Mouse (Mus musculus) limb, embryonic 10.5 days (tissue): ENCODE data around the gene Itga4. TPM values are rescaled to one million over a fixed set of nuclear protein-coding genes. Genes with fewer than 3 reads are reported as not detected.

Experiments used
- DNase-seq: peaks from one replicate; pipeline ENCODE4 v3.0.0-alpha.2; 2017; ENCODE audit warnings: low spot score
- H3K27ac ChIP-seq: fragments of 300-500 bp; sonication (generic); 2 replicates; pipeline ENCODE4 v1.5.1; 2016; ENCODE audit warnings: mild to moderate bottlenecking
- H3K27me3 ChIP-seq: fragments of 300-500 bp; sonication (generic); 2 replicates; pipeline ENCODE4 v1.6.1; 2016; ENCODE audit warnings: low read depth, mild to moderate bottlenecking; ENCODE audit not compliant: poor library complexity, severe bottlenecking
- H3K36me3 ChIP-seq: fragments of 300-500 bp; sonication (generic); 2 replicates; pipeline ENCODE4 v1.6.1; 2016; ENCODE audit warnings: mild to moderate bottlenecking, moderate library complexity
- H3K4me1 ChIP-seq: fragments of 300-500 bp; sonication (generic); 2 replicates; pipeline ENCODE4 v1.6.1; 2016
- H3K4me3 ChIP-seq: fragments of 300-500 bp; sonication (generic); 2 replicates; pipeline ENCODE4 v1.5.1; 2016; ENCODE audit warnings: mild to moderate bottlenecking, moderate library complexity
- H3K9me3 ChIP-seq: fragments of 300-500 bp; sonication (generic); replicated peaks from 2 replicates; pipeline ENCODE4 v1.6.1; 2016; ENCODE audit warnings: mild to moderate bottlenecking
- WGBS: fragments of 180-500 bp; shearing (Covaris S2); methylation state at CpG from one replicate; pipeline ENCODE4 v1.1.7; 2016; 5-methylcytosine and 5-hydroxymethylcytosine counted together
- polyA plus RNA-seq: library from polyadenylated mRNA; unstranded; fragments of >200 nt; fragmentation: Nextera tagmentation; extraction: Ambion mirVana; gene quantifications from 2 replicates; pipeline ENCODE4 v1.2.1, GENCODE M21; 2016

Itga4 gene
- polyA plus RNA-seq, 1 experiment from 2014 or later = 5.2 TPM

DNA sequence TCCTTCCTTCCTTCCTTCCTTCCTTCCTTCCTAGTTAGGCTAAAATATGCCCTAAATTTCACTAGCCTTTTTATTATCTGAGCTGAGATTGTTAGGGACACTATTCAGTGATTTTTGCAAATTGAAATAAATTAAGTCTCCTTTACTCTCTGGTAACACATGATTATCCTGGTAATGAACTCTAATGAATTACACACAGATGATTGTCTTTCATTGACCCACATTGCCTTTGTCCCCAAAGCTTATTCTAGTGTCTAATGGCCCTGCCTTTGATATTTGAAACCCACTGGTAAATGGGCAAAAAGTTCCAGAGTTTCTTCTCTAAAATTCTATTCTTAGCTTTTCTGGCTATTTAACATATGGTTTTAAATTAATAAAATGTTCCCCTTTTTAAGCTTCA is 23.4 kb downstream of the Itga4 start:
- H3K27me3 ChIP-seq = no peaks in the 10 kb centered on the region
- no peak for DNase-seq
- H3K36me3 ChIP-seq = no peaks in the 10 kb centered on the region
- H3K4me3 ChIP-seq = no peak overlapping the region
- no peak overlapping the region for H3K27ac ChIP-seq
- H3K4me1 ChIP-seq = no peaks in the 10 kb centered on the region
- no peaks in the 10 kb centered on the region for H3K9me3 ChIP-seq

DNA sequence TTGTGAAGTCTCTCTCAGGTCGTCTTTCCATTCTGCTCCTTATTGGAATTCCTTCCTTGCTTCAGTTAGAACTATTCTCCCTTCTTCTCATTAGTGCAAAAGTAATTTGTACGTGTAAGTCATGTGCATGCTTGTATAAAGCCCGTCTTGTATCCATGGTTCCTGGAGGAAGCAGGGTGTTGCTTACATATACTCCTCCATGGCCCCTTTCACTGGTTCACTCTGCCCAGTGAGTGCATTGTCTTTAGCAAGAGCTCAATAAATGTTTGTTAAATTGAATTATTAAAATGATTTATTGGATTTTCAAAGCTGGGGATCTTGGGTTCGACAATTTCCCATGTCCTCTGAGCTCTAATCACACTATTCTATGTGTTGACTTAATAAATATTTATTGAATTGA is 29.0 kb downstream of the Itga4 start:
- WGBS = 88% methylated on average over 4 of the region's 4 CpGs
- H3K27me3 ChIP-seq = no peaks in the 10 kb centered on the region
- no peaks in the 10 kb centered on the region for H3K36me3 ChIP-seq
- H3K4me1 ChIP-seq = no peaks in the 10 kb centered on the region
- H3K4me3 ChIP-seq = no peak overlapping the region
- H3K9me3 ChIP-seq = no peaks in the 10 kb centered on the region
- no peak overlapping the region for H3K27ac ChIP-seq
- no peak for DNase-seq

DNA sequence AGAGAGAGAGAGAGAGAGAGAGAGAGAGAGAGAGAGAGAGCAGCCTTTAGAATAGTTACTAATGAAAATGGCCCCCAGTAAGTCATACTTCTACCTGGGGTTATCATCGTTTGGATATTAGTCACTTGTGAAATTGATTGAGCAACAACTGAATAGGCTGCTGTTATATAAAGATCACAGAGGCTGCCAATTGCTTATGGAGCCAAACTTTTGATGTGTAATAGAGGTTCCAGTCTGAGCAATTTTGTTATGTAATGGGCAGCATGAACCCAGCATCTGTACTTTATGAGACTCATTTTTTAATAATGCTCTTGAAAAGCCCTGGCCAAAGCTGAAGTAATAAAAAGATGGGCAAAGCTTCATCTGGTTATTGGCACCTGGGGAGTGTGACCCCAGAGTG is 34.9 kb downstream of the Itga4 start:
- H3K9me3 ChIP-seq = no peaks in the 10 kb centered on the region
- 83% methylated on average over 1 of the region's 1 CpGs for WGBS
- H3K4me1 ChIP-seq = peaks cover 8% of the 10 kb centered on the region
- H3K4me3 ChIP-seq = no peak overlapping the region
- no peaks in the 10 kb centered on the region for H3K36me3 ChIP-seq
- no peak for DNase-seq
- no peak overlapping the region for H3K27ac ChIP-seq
- H3K27me3 ChIP-seq = no peaks in the 10 kb centered on the region

DNA sequence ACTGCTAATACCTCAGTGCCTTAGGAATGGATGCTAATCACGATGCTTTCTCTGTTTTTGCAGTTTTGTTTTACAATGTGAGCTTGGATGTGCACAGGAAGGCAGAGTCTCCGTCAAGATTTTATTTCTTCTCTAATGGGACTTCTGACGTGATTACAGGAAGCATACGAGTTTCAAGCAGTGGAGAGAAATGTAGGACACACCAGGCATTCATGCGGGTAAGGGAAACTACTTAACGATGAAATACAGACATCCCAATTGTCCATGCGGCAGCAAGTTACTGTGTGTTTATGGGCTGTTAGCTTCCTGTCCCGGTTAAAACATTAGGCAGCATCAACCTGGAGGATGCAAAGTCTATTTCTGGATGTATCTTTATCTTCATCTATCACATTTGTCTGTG is 36.7 kb downstream of the Itga4 start:
- Histone ChIP-seq H3K36me3 (no peaks in the 10 kb centered on the region), H3K4me3 (no peak overlapping the region), H3K9me3 (no peaks in the 10 kb centered on the region), H3K27me3 (no peaks in the 10 kb centered on the region), H3K4me1 (peaks cover 15% of the 10 kb centered on the region), H3K27ac (no peak overlapping the region)
- no peak for DNase-seq
- 49% methylated on average over 8 of the region's 8 CpGs for WGBS

DNA sequence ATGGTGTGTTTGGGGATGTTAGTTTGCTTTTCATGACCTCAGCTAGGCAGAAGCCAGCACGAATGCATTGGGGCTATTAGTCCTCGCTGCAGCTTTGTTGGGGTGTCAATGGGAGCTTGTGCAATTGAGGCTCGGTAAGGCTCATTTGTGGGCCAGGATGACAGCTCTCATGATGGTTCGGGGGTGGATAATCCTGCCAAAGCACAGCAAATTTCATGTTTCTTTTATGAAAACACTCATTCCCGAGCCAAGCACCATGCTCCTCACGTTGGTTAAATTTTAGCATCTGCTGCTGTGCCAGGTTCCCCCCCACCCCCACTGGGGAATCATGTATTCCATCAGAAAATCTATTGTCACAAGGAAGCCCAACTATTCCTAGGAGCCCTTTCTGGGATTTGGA is 37.2 kb downstream of the Itga4 start:
- Histone ChIP-seq H3K27me3 (no peaks in the 10 kb centered on the region), H3K9me3 (no peaks in the 10 kb centered on the region), H3K36me3 (no peaks in the 10 kb centered on the region), H3K4me3 (no peak overlapping the region), H3K27ac (no peak overlapping the region), H3K4me1 (peaks cover 15% of the 10 kb centered on the region)
- 87% methylated on average over 6 of the region's 6 CpGs for WGBS
- DNase-seq = no peak

DNA sequence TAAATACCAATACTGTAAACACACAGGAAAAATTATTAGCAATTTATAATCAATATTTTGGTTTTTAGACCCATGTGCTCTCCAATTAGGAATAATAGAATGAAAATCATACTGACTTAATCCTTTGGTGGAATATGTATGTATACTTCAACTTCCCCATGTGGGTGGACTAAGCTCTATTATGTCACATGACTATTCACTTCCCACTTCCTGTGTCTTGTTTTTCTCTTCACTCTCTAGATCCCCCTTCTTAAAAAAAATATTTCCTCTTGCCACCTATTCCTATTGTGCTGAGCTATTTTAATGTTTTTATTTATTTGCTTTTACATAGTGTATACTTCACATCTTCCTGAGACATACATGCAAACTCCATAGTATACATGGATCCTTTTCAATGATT is 47.2 kb downstream of the Itga4 start:
- no peaks in the 10 kb centered on the region for H3K36me3 ChIP-seq
- H3K27ac ChIP-seq = no peak overlapping the region
- H3K4me1 ChIP-seq = peaks cover 6% of the 10 kb centered on the region
- no peak for DNase-seq
- no peaks in the 10 kb centered on the region for H3K27me3 ChIP-seq
- H3K9me3 ChIP-seq = no peaks in the 10 kb centered on the region
- no peak overlapping the region for H3K4me3 ChIP-seq

DNA sequence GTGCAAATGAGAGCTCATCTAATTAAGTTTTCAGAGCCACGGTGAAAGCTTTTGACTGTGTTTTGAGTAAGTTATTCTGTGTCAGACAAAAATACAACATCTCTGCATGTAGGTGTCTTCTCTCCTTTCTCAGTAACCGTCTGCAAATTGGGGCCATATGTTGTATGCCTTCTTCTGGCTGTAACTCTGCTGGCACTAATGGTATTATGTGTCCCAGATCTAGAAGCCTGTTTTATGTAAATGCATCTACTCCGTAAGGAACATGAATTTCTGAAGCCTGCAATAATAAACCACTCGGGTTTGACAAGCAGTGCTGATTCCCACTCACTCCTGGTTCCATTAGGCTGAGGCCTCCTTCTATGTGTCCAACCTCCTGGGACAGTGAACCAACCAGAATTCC is 52.3 kb downstream of the Itga4 start:
- Histone ChIP-seq H3K27me3 (no peaks in the 10 kb centered on the region), H3K36me3 (no peaks in the 10 kb centered on the region), H3K9me3 (no peaks in the 10 kb centered on the region), H3K4me3 (no peak overlapping the region), H3K4me1 (no peaks in the 10 kb centered on the region), H3K27ac (no peak overlapping the region)
- DNase-seq = no peak
- 75% methylated on average over 4 of the region's 4 CpGs for WGBS

DNA sequence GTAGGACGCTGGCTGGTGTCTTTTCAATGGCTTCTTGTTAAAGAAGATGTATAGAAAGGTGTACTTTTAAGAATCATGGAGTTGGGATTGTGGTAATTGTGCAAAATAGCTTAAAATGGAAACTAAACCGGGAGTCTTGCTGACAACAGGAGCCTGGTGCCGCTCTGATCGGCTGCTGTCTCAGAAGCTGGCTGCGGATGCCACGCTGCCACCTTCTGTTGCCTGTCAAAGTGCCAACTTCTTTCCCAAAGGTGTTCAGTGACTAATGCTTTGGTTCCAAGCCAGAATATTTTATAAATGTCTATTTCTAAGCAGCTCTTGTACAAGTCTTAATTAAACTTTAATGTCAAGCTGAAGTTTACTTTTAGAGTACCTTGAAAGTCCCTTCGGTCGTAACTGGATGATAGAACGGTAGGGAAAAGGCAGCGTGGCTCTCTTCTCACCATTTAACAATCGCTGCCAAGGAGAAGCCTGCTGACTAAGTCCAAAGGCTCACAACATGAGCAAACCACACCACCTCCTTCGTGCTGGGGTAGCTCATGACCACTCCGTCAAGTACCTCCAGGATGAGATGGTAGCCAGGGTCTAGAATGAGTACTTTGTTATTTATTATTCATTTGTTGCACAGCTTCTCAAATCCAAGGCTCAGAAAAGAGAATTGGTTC is 54.4 kb downstream of the Itga4 start:
- no peaks in the 10 kb centered on the region for H3K4me1 ChIP-seq
- WGBS = 94% methylated on average over 13 of the region's 13 CpGs
- no peak overlapping the region for H3K4me3 ChIP-seq
- no peaks in the 10 kb centered on the region for H3K36me3 ChIP-seq
- H3K27me3 ChIP-seq = no peaks in the 10 kb centered on the region
- H3K27ac ChIP-seq = no peak overlapping the region
- DNase-seq = no peak
- H3K9me3 ChIP-seq = no peaks in the 10 kb centered on the region

DNA sequence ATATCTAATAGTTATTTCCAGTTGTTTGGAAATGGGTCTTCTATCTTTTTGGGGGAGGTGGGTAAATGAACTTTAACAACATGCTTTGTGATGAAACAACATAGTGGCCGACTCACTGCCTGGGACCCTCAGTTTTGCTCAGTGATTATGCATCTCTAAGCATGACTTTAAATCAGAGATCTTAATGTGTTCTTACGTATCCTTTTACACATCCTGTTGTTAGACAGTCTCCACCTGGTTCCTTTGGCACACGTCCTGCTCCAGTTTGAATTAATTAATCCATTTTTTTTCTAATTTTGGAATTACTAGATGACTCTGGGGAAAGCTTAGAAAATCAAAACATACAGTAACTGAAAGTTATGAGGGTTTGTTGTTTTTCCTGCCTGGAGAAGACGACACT is 57.3 kb downstream of the Itga4 start:
- no peak overlapping the region for H3K27ac ChIP-seq
- H3K36me3 ChIP-seq = no peaks in the 10 kb centered on the region
- H3K9me3 ChIP-seq = no peaks in the 10 kb centered on the region
- 91% methylated on average over 4 of the region's 4 CpGs for WGBS
- no peak overlapping the region for H3K4me3 ChIP-seq
- H3K4me1 ChIP-seq = no peaks in the 10 kb centered on the region
- DNase-seq = no peak
- H3K27me3 ChIP-seq = no peaks in the 10 kb centered on the region

DNA sequence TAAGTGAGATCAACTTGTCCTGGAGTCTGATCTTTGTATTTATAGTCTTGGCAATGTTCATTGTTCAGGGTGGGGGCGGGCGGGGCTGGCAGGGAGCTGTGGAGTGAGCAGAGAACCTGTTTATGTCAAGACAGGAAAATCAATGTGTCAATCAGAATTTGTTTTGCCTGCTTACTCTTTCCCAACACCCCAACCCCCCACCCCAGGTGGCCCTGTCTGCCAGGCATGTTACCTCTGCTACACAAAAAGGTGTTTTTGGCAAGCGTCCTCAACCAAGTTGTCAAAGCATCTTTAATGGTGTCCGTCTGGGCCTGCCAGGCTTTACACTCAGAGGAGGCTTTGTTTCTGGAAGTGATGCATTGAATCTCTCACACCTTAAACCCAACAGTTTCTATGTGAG is 59.9 kb downstream of the Itga4 start:
- H3K36me3 ChIP-seq = 0 out of 2 replicates have a peak, but pooled peaks cover 2% of the 10 kb centered on the region
- H3K4me1 ChIP-seq = no peaks in the 10 kb centered on the region
- 92% methylated on average over 4 of the region's 4 CpGs for WGBS
- DNase-seq = no peak
- no peak overlapping the region for H3K27ac ChIP-seq
- no peak overlapping the region for H3K4me3 ChIP-seq
- H3K9me3 ChIP-seq = no peaks in the 10 kb centered on the region
- H3K27me3 ChIP-seq = no peaks in the 10 kb centered on the region

DNA sequence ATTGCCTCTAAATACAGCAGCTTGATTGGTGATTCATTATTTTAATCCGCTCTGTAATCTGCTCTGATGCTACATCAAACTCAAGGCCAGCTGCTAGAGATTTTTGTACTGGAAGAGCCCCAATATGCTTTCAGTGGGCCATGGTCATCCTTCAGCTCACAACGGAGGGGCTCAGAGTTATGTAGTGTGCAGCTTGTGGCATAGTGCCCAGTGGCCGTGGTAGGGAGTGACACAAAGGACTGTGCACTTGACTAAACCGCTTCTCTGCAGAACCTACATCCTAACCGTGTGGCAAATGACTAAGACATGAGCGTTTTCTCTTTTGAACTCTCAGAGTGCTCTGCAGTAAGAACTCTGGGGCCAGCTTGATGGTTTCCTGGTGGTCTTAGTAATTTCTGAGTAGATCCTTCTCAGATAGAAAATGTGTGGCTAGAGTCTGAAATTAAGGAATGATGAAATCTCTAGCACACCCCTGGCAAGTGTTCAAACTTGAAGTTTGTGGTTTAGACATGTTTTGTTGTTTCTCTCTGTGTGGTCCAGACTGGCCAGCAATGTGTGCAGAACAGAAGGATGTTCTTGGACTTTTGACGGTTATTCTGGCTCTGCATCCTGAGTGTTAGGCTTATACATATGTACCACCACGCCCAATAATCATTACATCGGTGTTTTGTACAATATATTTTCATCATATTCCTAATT is 61.1 kb downstream of the Itga4 start:
- no peak overlapping the region for H3K4me3 ChIP-seq
- no peaks in the 10 kb centered on the region for H3K27me3 ChIP-seq
- H3K27ac ChIP-seq = no peak overlapping the region
- no peak for DNase-seq
- 0 out of 2 replicates have a peak, but pooled peaks cover 2% of the 10 kb centered on the region for H3K36me3 ChIP-seq
- H3K9me3 ChIP-seq = no peaks in the 10 kb centered on the region
- H3K4me1 ChIP-seq = no peaks in the 10 kb centered on the region
- 94% methylated on average over 9 of the region's 9 CpGs for WGBS

DNA sequence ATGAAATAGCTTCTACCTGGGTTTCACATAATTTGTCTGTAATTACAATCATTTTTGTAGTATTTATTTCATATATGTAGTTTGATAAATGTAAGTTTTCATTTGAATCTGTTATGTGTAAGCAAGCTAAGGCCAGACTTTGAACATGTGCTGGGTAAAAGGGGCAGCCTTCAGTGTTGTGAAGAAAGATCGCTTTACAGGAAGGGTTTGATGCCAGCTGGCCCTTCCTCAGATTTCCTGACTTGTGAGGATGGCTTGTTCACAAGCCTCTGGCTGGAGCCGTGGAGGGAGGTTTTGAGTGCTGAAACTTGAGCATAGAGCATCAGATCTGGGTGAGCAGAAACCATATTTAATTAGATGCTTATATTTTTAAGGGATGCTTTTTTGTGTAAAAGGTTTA is 72.9 kb downstream of the Itga4 start:
- WGBS = 69% methylated on average over 2 of the region's 2 CpGs
- no peak for DNase-seq

DNA sequence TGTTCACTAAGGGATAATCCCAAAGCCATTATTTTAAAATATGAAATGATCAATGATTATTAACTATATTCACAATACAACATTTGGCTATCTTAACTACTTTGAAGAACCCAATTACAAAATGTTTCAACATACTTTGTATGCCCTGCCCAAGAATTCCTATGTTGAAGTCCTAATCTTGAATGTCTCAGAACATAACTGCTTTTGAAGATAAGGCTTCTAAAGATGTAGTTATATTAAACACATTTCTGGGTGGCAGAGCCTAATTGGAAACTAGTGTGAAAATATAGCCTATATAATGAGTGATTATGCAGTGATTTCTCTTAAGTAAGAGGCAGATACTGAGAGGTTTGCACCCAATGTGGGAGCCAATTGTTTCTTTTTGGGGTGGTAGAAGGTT is 79.4 kb downstream of the Itga4 start:
- Histone ChIP-seq H3K4me3 (no peak overlapping the region), H3K36me3 (no peaks in the 10 kb centered on the region), H3K9me3 (no peaks in the 10 kb centered on the region), H3K4me1 (no peaks in the 10 kb centered on the region), H3K27me3 (no peaks in the 10 kb centered on the region), H3K27ac (no peak overlapping the region)
- DNase-seq = no peak

More for the DNA sequence above, 72.9 kb downstream of the Itga4 start:
- no peak overlapping the region for H3K4me3 ChIP-seq
- no peak overlapping the region for H3K27ac ChIP-seq
- no peaks in the 10 kb centered on the region for H3K27me3 ChIP-seq
- no peaks in the 10 kb centered on the region for H3K36me3 ChIP-seq
- H3K4me1 ChIP-seq = no peaks in the 10 kb centered on the region
- H3K9me3 ChIP-seq = no peaks in the 10 kb centered on the region

DNA sequence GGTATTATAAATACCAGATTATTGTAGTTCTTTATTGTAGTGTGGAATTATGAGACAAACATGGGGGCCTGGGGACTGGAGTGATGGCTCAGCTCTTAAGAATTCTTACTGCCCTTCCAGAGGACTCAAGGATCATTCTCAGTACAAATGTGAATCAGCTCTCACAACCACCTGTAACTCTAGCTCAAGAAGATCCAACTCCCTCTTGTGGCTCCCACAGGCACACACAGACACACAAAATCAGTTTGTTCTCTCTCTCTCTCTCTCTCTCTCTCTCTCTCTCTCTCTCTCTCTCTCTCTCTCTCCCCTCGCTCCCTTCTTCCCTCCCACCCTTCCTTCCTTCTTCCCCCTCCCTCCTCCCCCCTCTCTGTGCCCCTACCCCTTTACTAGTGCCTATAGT is 80.9 kb downstream of the Itga4 start:
- no peaks in the 10 kb centered on the region for H3K4me1 ChIP-seq
- no peak overlapping the region for H3K4me3 ChIP-seq
- no peaks in the 10 kb centered on the region for H3K9me3 ChIP-seq
- WGBS = 67% methylated on average over 1 of the region's 1 CpGs
- H3K36me3 ChIP-seq = no peaks in the 10 kb centered on the region
- no peak for DNase-seq
- H3K27ac ChIP-seq = no peak overlapping the region
- no peaks in the 10 kb centered on the region for H3K27me3 ChIP-seq
